Mouse (Mus musculus) layer of hippocampus, adult 8-10 months (tissue): ENCODE measurements around the gene Shisa5. TPM values are rescaled to one million over a fixed set of nuclear protein-coding genes. Genes with fewer than 3 reads are reported as not detected.

ENCODE experiments used
- total RNA-seq, 4 experiments: library from RNA; stranded (reverse); gene quantifications; 2 replicates each; pipeline ENCODE4 v1.2.4; 2022

Gene Shisa5
- total RNA-seq, 4 experiments from 2014 or later: 56.6 to 94.6 (median 77.2) TPM

Other genes starting within 250 kb of the Shisa5 start
- 10 to 100 TPM; 70.0 to 74.4 (median 73.5) TPM for gene Nckipsd, start 230.2 kb upstream of the Shisa5 start, total RNA-seq
- gene Celsr3, start 212.2 kb upstream of the Shisa5 start, total RNA-seq: 10 to 100 TPM; 52.5 to 77.9 (median 69.6) TPM
- gene Slc26a6, start 185.3 kb upstream of the Shisa5 start, total RNA-seq: 10 to 100 TPM; 17.0 to 22.2 (median 20.2) TPM
- under 1 TPM in 1 of 4 experiments, not detected in 3; 0.78 TPM for gene Tmem89, start 123.9 kb upstream of the Shisa5 start, total RNA-seq
- 100 to 1,000 TPM; 343 to 352 (median 351) TPM for gene Uqcrc1, start 101.9 kb upstream of the Shisa5 start, total RNA-seq
- 1 to 10 TPM; 1.9 to 4.3 (median 3.9) TPM for gene Col7a1, start 85.0 kb upstream of the Shisa5 start, total RNA-seq
- under 1 TPM in 2 of 4 experiments, not detected in 2; 0.45 to 0.55 TPM for gene Ucn2, start 52.6 kb upstream of the Shisa5 start, total RNA-seq
- gene Pfkfb4, start 46.8 kb upstream of the Shisa5 start, total RNA-seq: 10 to 100 TPM; 11.5 to 15.8 (median 15.4) TPM
- 10 to 100 TPM; 13.7 to 18.3 (median 16.4) TPM for gene Trex1, start 21.2 kb downstream of the Shisa5 start, total RNA-seq
- 10 to 100 TPM; 26.3 to 31.2 (median 28.3) TPM for gene Atrip, start 35.6 kb downstream of the Shisa5 start, total RNA-seq
- 1 to 10 TPM; 7.8 to 9.2 (median 8.9) TPM for gene Ccdc51, start 43.9 kb downstream of the Shisa5 start, total RNA-seq
- 100 to 1,000 TPM; 284 to 327 (median 306) TPM for gene Tma7, start 44.0 kb downstream of the Shisa5 start, total RNA-seq
- gene Plxnb1, start 56.8 kb downstream of the Shisa5 start, total RNA-seq: 10 to 100 TPM; 82.9 to 99.8 (median 89.8) TPM
- not detected for gene Fbxw21, start 123.5 kb downstream of the Shisa5 start, total RNA-seq
- not detected for gene Fbxw13, start 157.4 kb downstream of the Shisa5 start, total RNA-seq
- gene Fbxw20, start 196.2 kb downstream of the Shisa5 start, total RNA-seq: not detected
- not detected for gene Fbxw14, start 249.1 kb downstream of the Shisa5 start, total RNA-seq